ENCODE assay signal across 11 mouse cellular contexts in the genomic region with DNA sequence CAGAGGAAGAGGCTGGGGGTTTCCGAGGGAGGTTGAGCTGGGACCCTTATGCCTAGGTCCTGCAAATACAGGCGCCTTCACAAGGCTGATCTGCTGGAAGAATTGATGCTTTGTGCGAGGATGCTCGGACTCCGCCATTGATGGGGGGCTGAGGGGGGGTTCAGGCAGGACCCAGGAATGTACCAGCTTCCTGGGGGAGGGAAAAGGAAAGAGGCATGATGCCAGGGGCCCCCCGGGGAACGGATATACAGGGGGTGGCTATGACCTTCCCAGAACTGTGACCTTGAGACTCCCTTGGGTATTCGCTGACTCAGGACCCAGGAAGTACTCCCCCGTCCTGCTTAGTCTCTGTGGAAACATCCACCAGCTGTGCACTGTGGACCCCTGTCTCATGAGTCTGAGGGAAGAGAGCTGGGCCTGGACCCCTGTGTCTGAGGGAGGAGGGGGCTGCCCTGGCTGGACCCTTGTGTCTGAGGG. TPM values are rescaled to one million over a fixed set of nuclear protein-coding genes. Genes with fewer than 3 reads are reported as not detected.
DNase-seq lines count a peak whose midpoint lies in the region; ATAC-seq and TF ChIP-seq lines count a peak whose summit lies in the region.
"Had no signal": no experiment of that assay in that cellular context is flagged by ENCODE, and none has a peak within 500 bp of the region (broad histone marks: within the 10 kb centered on the region; RNA-seq: fewer than 3 reads in every experiment).

No protein-coding gene starts in this region.

- DNase-seq in kidney, adult 18-20 months, result no peak
- DNase-seq in hindbrain, embryonic 10.5 days (ENCODE audit: low spot score), result peak; percentile 26
- DNase-seq in neural tube, embryonic 11.5 days (ENCODE audit: low spot score), result peak; percentile 63
- no peak for DNase-seq in frontal cortex, postnatal 10 days (ENCODE audit: low spot score in 2 of 2)

- TF ChIP-seq CTCF in cortical plate, adult 2 months (IDR thresholded peaks at IDR 0.05; ENCODE audit: extremely low read depth, insufficient read depth, low read length), result no peak

- no peaks in the 10 kb centered on the region for H3K9me3 ChIP-seq in kidney, embryonic 15.5 days (replicated peaks)
- no peaks in the 10 kb centered on the region for H3K9me3 ChIP-seq in hindbrain, embryonic 10.5 days
- H3K9me3 ChIP-seq in neural tube, embryonic 11.5 days (ENCODE audit: control insufficient read depth, low read length), result no peaks in the 10 kb centered on the region
- H3K9me3 ChIP-seq: heart, embryonic 10.5 days; liver, embryonic 15.5 days had no signal

- WGBS in kidney, embryonic 15.5 days, result 38% methylated on average over 9 of the region's 9 CpGs
- WGBS in hindbrain, embryonic 10.5 days, result 52% methylated on average over 9 of the region's 9 CpGs
- WGBS in neural tube, embryonic 11.5 days, result 56% methylated on average over 9 of the region's 9 CpGs

- ATAC-seq in kidney, embryonic 15.5 days (replicated peaks; ENCODE audit: low FRiP score), result peak; percentile 38
- ATAC-seq in neural tube, embryonic 11.5 days (ENCODE audit: insufficient read depth, low FRiP score, low TSS enrichment), result peak; percentile 52
- ATAC-seq in CD4-positive, CD25-positive, alpha-beta regulatory T cell, adult 4 months, result no peak
- no peak for ATAC-seq in megakaryocyte-erythroid progenitor cell, adult 5-6 weeks (replicated peaks; ENCODE audit: low FRiP score, low TSS enrichment, poor library complexity, severe bottlenecking)

- H3K4me2 ChIP-seq in kidney, embryonic 15.5 days, result 0 out of 2 replicates have a peak overlapping the region, but pooled peaks have one; percentile 16
- H3K4me2 ChIP-seq in neural tube, embryonic 11.5 days (ENCODE audit: low read depth), result peak overlapping the region; percentile 15; the same call in 1 of the 2 replicates
- H3K4me2 ChIP-seq: liver, embryonic 15.5 days had no signal

- peaks cover 22% of the 10 kb centered on the region; the same call in 1 of the 2 replicates for H3K27me3 ChIP-seq in kidney, embryonic 15.5 days
- peaks cover 21% of the 10 kb centered on the region for H3K27me3 ChIP-seq in hindbrain, embryonic 10.5 days (ENCODE audit: insufficient read depth, poor library complexity, severe bottlenecking)
- H3K27me3 ChIP-seq in neural tube, embryonic 11.5 days (ENCODE audit: control insufficient read depth, insufficient read depth, low read length), result no peaks in the 10 kb centered on the region

- no peak overlapping the region for H3K9ac ChIP-seq in kidney, embryonic 15.5 days
- peak overlapping the region; percentile 19 for H3K9ac ChIP-seq in neural tube, embryonic 11.5 days (ENCODE audit: low read length)
- H3K9ac ChIP-seq: liver, embryonic 15.5 days had no signal

- peak overlapping the region; percentile 19; the same call in 1 of the 2 replicates for H3K27ac ChIP-seq in kidney, embryonic 15.5 days
- peak overlapping the region; percentile 99 for H3K27ac ChIP-seq in cortical plate, adult 2 months (ENCODE audit: insufficient read depth, low read length)
- H3K27ac ChIP-seq in hindbrain, embryonic 10.5 days, result peak overlapping the region; percentile 83
- H3K27ac ChIP-seq in neural tube, embryonic 11.5 days (ENCODE audit: low read depth, low read length), result peak overlapping the region; percentile 60; the same call in 1 of the 2 replicates
- H3K27ac ChIP-seq: heart, embryonic 10.5 days; liver, embryonic 15.5 days had no signal

- H3K4me1 ChIP-seq in kidney, embryonic 15.5 days, result peaks cover 19% of the 10 kb centered on the region
- H3K4me1 ChIP-seq in cortical plate, adult 2 months (ENCODE audit: control insufficient read depth, insufficient read depth, low read length), result peaks cover 2% of the 10 kb centered on the region
- peaks cover 57% of the 10 kb centered on the region for H3K4me1 ChIP-seq in hindbrain, embryonic 10.5 days (replicated peaks)
- peaks cover 19% of the 10 kb centered on the region for H3K4me1 ChIP-seq in neural tube, embryonic 11.5 days (ENCODE audit: control insufficient read depth, insufficient read depth, low read length)

- H3K36me3 ChIP-seq in kidney, embryonic 15.5 days, result no peaks in the 10 kb centered on the region
- H3K36me3 ChIP-seq in hindbrain, embryonic 10.5 days, result peaks cover 30% of the 10 kb centered on the region
- 0 out of 2 replicates have a peak, but pooled peaks cover under 1% of the 10 kb centered on the region for H3K36me3 ChIP-seq in neural tube, embryonic 11.5 days (ENCODE audit: control insufficient read depth, insufficient read depth, low read length)
- H3K36me3 ChIP-seq: heart, embryonic 10.5 days; liver, embryonic 15.5 days had no signal

- peak; percentile 66; the same call in 1 of the 2 replicates for TF ChIP-seq POLR2A in cortical plate, adult 2 months (IDR thresholded peaks at IDR 0.05; ENCODE audit: extremely low read depth, insufficient read depth, low read length)

- no peak overlapping the region for H3K4me3 ChIP-seq in kidney, embryonic 15.5 days (replicated peaks)
- peak overlapping the region; percentile 24 for H3K4me3 ChIP-seq in cortical plate, adult 2 months (ENCODE audit: insufficient read depth, low read length)
- H3K4me3 ChIP-seq in hindbrain, embryonic 10.5 days, result peak overlapping the region; percentile 30
- H3K4me3 ChIP-seq in neural tube, embryonic 11.5 days (ENCODE audit: low read depth, low read length), result no peak overlapping the region
- H3K4me3 ChIP-seq: heart, embryonic 10.5 days; liver, embryonic 15.5 days had no signal

RNA-seq across cellular contexts. Expression of a gene that starts 4.9 kb away (rescaled TPM):
- 6.8 and 7.3 TPM in 2 replicates for polyA plus RNA-seq in kidney, embryonic 15.5 days (2015; fragmentation: Nextera tagmentation; extraction: Ambion mirVana)
- 234 and 237 TPM in 2 replicates for polyA plus RNA-seq in cortical plate, adult 2 months (2012; rRNA removed)
- 12.1 and 38.6 TPM in 2 replicates for polyA plus RNA-seq in hindbrain, embryonic 10.5 days (2016; fragmentation: Nextera tagmentation; extraction: Ambion mirVana)
- 6.9 and 8.1 TPM in 2 replicates for polyA plus RNA-seq in neural tube, embryonic 11.5 days (2014; fragmentation: Nextera tagmentation; extraction: Ambion mirVana)
- not detected for polyA plus RNA-seq in CD4-positive, CD25-positive, alpha-beta regulatory T cell, adult 4 months (2017; shearing (Covaris generic))
- total RNA-seq in megakaryocyte-erythroid progenitor cell, adult 5-6 weeks (2014; fragmentation: Nextera tagmentation), result 0.27 TPM in 1 of 2 replicates, not detected in the other
- not detected in 2 replicates for total RNA-seq in megakaryocyte-erythroid progenitor cell, adult 5-6 weeks (2017)

RNA-seq across cellular contexts. Expression of a gene that starts 20.1 kb away (rescaled TPM):
- 61.6 and 66.6 TPM in 2 replicates for polyA plus RNA-seq in kidney, embryonic 15.5 days (2015; fragmentation: Nextera tagmentation; extraction: Ambion mirVana)
- polyA plus RNA-seq in cortical plate, adult 2 months (2012; rRNA removed), result 71.7 and 73.4 TPM in 2 replicates
- polyA plus RNA-seq in hindbrain, embryonic 10.5 days (2016; fragmentation: Nextera tagmentation; extraction: Ambion mirVana), result 109 and 150 TPM in 2 replicates
- 69.2 and 79.1 TPM in 2 replicates for polyA plus RNA-seq in neural tube, embryonic 11.5 days (2014; fragmentation: Nextera tagmentation; extraction: Ambion mirVana)
- polyA plus RNA-seq in CD4-positive, CD25-positive, alpha-beta regulatory T cell, adult 4 months (2017; shearing (Covaris generic)), result under 1 TPM in 1 of 2 experiments, not detected in 1; 0.56 TPM
- total RNA-seq in megakaryocyte-erythroid progenitor cell, adult 5-6 weeks (2014; fragmentation: Nextera tagmentation), result 3.5 and 4.0 TPM in 2 replicates
- 3.1 and 9.7 TPM in 2 replicates for total RNA-seq in megakaryocyte-erythroid progenitor cell, adult 5-6 weeks (2017)

RNA-seq across cellular contexts. Expression of a gene that starts 24.4 kb away (rescaled TPM):
- 14.4 and 15.3 TPM in 2 replicates for polyA plus RNA-seq in kidney, embryonic 15.5 days (2015; fragmentation: Nextera tagmentation; extraction: Ambion mirVana)
- polyA plus RNA-seq in cortical plate, adult 2 months (2012; rRNA removed), result 1.3 and 1.5 TPM in 2 replicates
- 0.77 and 1.9 TPM in 2 replicates for polyA plus RNA-seq in hindbrain, embryonic 10.5 days (2016; fragmentation: Nextera tagmentation; extraction: Ambion mirVana)
- polyA plus RNA-seq in neural tube, embryonic 11.5 days (2014; fragmentation: Nextera tagmentation; extraction: Ambion mirVana), result 1.5 and 2.2 TPM in 2 replicates
- 1 to 10 TPM in 1 of 2 experiments, under 1 TPM in 1; 0.66 to 5.8 TPM for polyA plus RNA-seq in CD4-positive, CD25-positive, alpha-beta regulatory T cell, adult 4 months (2017; shearing (Covaris generic))
- 2.3 and 5.4 TPM in 2 replicates for total RNA-seq in megakaryocyte-erythroid progenitor cell, adult 5-6 weeks (2014; fragmentation: Nextera tagmentation)
- total RNA-seq in megakaryocyte-erythroid progenitor cell, adult 5-6 weeks (2017), result 2.2 and 2.5 TPM in 2 replicates

RNA-seq across cellular contexts. Expression of a gene that starts 25.6 kb away (rescaled TPM):
- 0.48 and 0.68 TPM in 2 replicates for polyA plus RNA-seq in kidney, embryonic 15.5 days (2015; fragmentation: Nextera tagmentation; extraction: Ambion mirVana)
- polyA plus RNA-seq in cortical plate, adult 2 months (2012; rRNA removed), result not detected in 2 replicates
- polyA plus RNA-seq in hindbrain, embryonic 10.5 days (2016; fragmentation: Nextera tagmentation; extraction: Ambion mirVana), result 1.1 TPM in 2 replicates
- polyA plus RNA-seq in neural tube, embryonic 11.5 days (2014; fragmentation: Nextera tagmentation; extraction: Ambion mirVana), result 0.50 and 0.70 TPM in 2 replicates
- polyA plus RNA-seq in CD4-positive, CD25-positive, alpha-beta regulatory T cell, adult 4 months (2017; shearing (Covaris generic)), result not detected
- total RNA-seq in megakaryocyte-erythroid progenitor cell, adult 5-6 weeks (2014; fragmentation: Nextera tagmentation), result not detected in 2 replicates
- total RNA-seq in megakaryocyte-erythroid progenitor cell, adult 5-6 weeks (2017), result not detected in 2 replicates
- total RNA-seq: adrenal gland, adult 18-20 months had no signal
- polyA plus RNA-seq: liver, embryonic 15.5 days had no signal

RNA-seq across cellular contexts. Expression of a gene that starts 34.6 kb away (rescaled TPM):
- not detected in 2 replicates for polyA plus RNA-seq in kidney, embryonic 15.5 days (2015; fragmentation: Nextera tagmentation; extraction: Ambion mirVana)
- polyA plus RNA-seq in cortical plate, adult 2 months (2012; rRNA removed), result 0.55 and 1.4 TPM in 2 replicates
- polyA plus RNA-seq in hindbrain, embryonic 10.5 days (2016; fragmentation: Nextera tagmentation; extraction: Ambion mirVana), result not detected in 2 replicates
- polyA plus RNA-seq in neural tube, embryonic 11.5 days (2014; fragmentation: Nextera tagmentation; extraction: Ambion mirVana), result not detected in 2 replicates
- polyA plus RNA-seq in CD4-positive, CD25-positive, alpha-beta regulatory T cell, adult 4 months (2017; shearing (Covaris generic)), result under 1 TPM; 0.35 to 0.56 TPM
- total RNA-seq in megakaryocyte-erythroid progenitor cell, adult 5-6 weeks (2014; fragmentation: Nextera tagmentation), result not detected in 2 replicates
- total RNA-seq in megakaryocyte-erythroid progenitor cell, adult 5-6 weeks (2017), result not detected in 2 replicates
- total RNA-seq: adrenal gland, adult 18-20 months had no signal
- polyA plus RNA-seq: heart, embryonic 10.5 days had no signal

Comparison
In these comparisons a context has a peak if more than half of its experiments do, and no peak if none do; other contexts are left out.
1. ATAC-seq: peak in kidney, embryonic 15.5 days (single experiment) and neural tube, embryonic 11.5 days (single experiment); none in CD4-positive, CD25-positive, alpha-beta regulatory T cell, adult 4 months (single experiment) and megakaryocyte-erythroid progenitor cell, adult 5-6 weeks (single experiment).
2. H3K27ac ChIP-seq: peak in every context shown above with its lines; median percentile 99 in cortical plate, adult 2 months; 83 in hindbrain, embryonic 10.5 days; 60 in neural tube, embryonic 11.5 days; 19 in kidney, embryonic 15.5 days.
3. H3K4me3 ChIP-seq: peak in cortical plate, adult 2 months (single experiment) and hindbrain, embryonic 10.5 days (single experiment); none in kidney, embryonic 15.5 days (single experiment) and neural tube, embryonic 11.5 days (single experiment).
4. DNase-seq: peak in hindbrain, embryonic 10.5 days (single experiment) and neural tube, embryonic 11.5 days (single experiment); none in kidney, adult 18-20 months (single experiment) and frontal cortex, postnatal 10 days (0 of 2).
5. RNA of a gene that starts 20.1 kb away (polyA plus RNA-seq): 109 to 150 TPM in hindbrain, embryonic 10.5 days, 71.7 to 73.4 TPM in cortical plate, adult 2 months, 69.2 to 79.1 TPM in neural tube, embryonic 11.5 days and 61.6 to 66.6 TPM in kidney, embryonic 15.5 days; 0.56 TPM in CD4-positive, CD25-positive, alpha-beta regulatory T cell, adult 4 months; every median in the first group is over 10 times any median in the second.